Mouse (Mus musculus) limb, embryonic 15.5 days (tissue): ENCODE measurements at regions not wholly inside any gene's neighbourhood (a gene's known extent, or its start where the extent isn't known, plus 50 kb on each side); places are given as distances from the start of the nearest gene placed in this dataset.
"Not testable (repeated sequence)": the region's sequence is repeated elsewhere in the genome, so short reads cannot be mapped to it uniquely, and the experiment has no call there.

ENCODE experiments used
- ATAC-seq: fragments of 200-750 bp; cut with Nextera tagmentation; 2 replicates; pipeline ENCODE4 v1.8.0; 2017; ENCODE audit warnings: low read depth, moderate TSS enrichment; ENCODE audit not compliant: insufficient number of reproducible peaks, low FRiP score, low TSS enrichment
- H3K27ac ChIP-seq: fragments of 300-500 bp; sonication (generic); 2 replicates; pipeline ENCODE4 v1.5.1; 2015; ENCODE audit warnings: moderate library complexity, mild to moderate bottlenecking, inconsistent platforms
- H3K27me3 ChIP-seq: fragments of 300-500 bp; sonication (generic); 2 replicates; pipeline ENCODE4 v1.6.1; 2015; ENCODE audit warnings: inconsistent platforms
- H3K36me3 ChIP-seq: fragments of 300-500 bp; sonication (generic); 2 replicates; pipeline ENCODE4 v1.6.1; 2015; ENCODE audit warnings: inconsistent platforms
- H3K4me1 ChIP-seq: fragments of 300-500 bp; sonication (generic); 2 replicates; pipeline ENCODE4 v1.6.1; 2015; ENCODE audit warnings: inconsistent platforms
- H3K4me2 ChIP-seq: fragments of 300-500 bp; sonication (generic); 2 replicates; pipeline ENCODE4 v1.6.1; 2015; ENCODE audit warnings: mild to moderate bottlenecking, inconsistent platforms
- H3K4me3 ChIP-seq: fragments of 300-500 bp; sonication (generic); 2 replicates; pipeline ENCODE4 v1.5.1; 2015; ENCODE audit warnings: mild to moderate bottlenecking, inconsistent platforms
- H3K9ac ChIP-seq: fragments of 300-500 bp; sonication (generic); 2 replicates; pipeline ENCODE4 v1.6.1; 2015; ENCODE audit warnings: inconsistent platforms
- H3K9me3 ChIP-seq: fragments of 300-500 bp; sonication (generic); 2 replicates; pipeline ENCODE4 v1.6.1; 2016; ENCODE audit warnings: inconsistent platforms
- WGBS: fragments of 180-500 bp; shearing (Covaris S2); methylation state at CpG from one replicate; pipeline ENCODE4 v1.1.7; 2015; 5-methylcytosine and 5-hydroxymethylcytosine counted together

DNA sequence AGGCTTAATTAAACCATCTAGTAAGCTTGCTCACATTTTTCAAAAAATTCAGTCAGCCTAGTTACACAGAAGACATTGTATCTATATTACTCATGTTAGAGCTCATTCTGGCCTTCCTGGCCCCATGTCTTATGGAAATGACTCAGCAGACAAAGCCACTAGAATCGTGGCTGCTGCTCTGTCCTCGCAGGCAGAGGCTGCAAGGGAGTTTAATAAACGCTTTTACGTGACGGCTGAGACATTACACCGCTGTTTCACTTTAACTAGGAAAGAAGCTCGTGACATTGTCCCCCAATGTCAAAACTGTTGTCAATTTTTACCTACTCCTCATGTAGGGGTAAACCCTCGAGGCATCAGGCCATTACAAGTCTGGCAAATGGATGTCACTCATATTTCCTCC, 132.5 kb upstream of the Tacstd2 start:
- 78% methylated on average over 8 of the region's 8 CpGs for WGBS
- ATAC-seq, H3K9me3 ChIP-seq, H3K4me2 ChIP-seq, H3K9ac ChIP-seq, H3K27ac ChIP-seq, H3K36me3 ChIP-seq, H3K27me3 ChIP-seq, H3K4me1 ChIP-seq, H3K4me3 ChIP-seq: not testable (repeated sequence)

DNA sequence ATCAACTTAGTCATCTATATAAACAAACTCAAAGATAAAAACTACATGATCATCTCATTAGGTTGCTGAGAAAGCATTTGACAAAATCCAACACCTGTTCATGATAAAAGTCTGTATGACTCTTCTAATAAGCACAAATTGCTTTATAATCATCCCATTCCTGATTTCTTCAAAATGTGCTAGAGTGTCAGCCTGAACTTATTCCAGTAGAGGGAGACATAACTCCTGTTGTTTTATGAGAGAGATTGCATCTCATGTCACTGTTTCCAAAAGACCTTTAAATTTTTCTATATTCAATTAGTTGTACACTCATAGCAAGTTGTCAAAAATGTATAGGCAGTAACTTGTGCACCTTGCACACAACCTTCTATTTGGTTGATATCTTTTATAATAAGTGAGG, 96.0 kb upstream of the Tacstd2 start:
- ATAC-seq: no peak

DNA sequence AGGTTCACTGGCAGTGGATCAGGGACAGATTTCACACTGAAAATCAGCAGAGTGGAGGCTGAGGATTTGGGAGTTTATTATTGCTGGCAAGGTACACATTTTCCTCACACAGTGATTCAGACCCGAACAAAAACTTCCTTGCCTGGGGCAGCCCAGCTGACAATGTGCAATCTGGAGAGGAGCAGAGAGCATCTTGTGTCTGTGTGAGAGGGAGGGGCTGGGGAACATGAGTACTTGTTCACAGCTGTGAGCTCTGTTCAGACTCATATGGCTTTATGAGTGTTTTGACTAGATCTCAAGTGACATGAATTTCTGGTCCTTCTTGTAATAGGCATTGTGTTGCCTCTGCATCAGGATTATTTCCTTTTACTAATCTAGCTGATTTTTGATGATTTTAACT, 74.8 kb upstream of the Tacstd2 start:
- no peak for ATAC-seq
- H3K4me3 ChIP-seq: no peak overlapping the region
- 62% methylated on average over 1 of the region's 1 CpGs for WGBS

More for the DNA sequence above, 96.0 kb upstream of the Tacstd2 start:
- Histone ChIP-seq H3K9ac (no peak overlapping the region), H3K4me1 (no peaks in the 10 kb centered on the region), H3K27ac (no peak overlapping the region), H3K9me3 (no peaks in the 10 kb centered on the region), H3K27me3 (no peaks in the 10 kb centered on the region), H3K36me3 (no peaks in the 10 kb centered on the region), H3K4me2 (no peak overlapping the region), H3K4me3 (no peak overlapping the region)

DNA sequence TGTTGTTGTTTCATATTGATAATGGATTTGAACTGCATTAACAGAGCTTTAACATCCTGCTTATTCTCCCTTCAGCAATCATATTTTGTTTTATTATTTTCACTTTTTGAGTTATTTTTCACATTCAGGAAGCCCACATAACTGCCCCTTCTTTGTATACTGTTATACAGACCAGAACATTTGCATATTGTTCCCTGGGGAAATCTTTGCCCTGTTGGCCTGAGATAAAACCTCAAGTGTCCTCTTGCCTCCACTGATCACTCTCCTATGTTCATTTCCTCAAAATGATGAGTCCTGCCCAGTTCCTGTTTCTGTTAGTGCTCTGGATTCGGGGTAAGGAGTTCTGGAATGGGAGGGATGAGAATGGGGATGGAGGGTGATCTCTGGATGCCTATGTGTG, 73.9 kb upstream of the Tacstd2 start:
- not testable (repeated sequence) for H3K9me3 ChIP-seq, H3K27me3 ChIP-seq, H3K36me3 ChIP-seq, H3K4me2 ChIP-seq, ATAC-seq, H3K9ac ChIP-seq, H3K4me3 ChIP-seq, H3K27ac ChIP-seq, H3K4me1 ChIP-seq
- WGBS: 46% methylated on average over 1 of the region's 1 CpGs

More for the DNA sequence above, 74.8 kb upstream of the Tacstd2 start:
- no peak overlapping the region for H3K27ac ChIP-seq
- no peaks in the 10 kb centered on the region for H3K36me3 ChIP-seq
- H3K4me2 ChIP-seq: no peak overlapping the region
- H3K9me3 ChIP-seq: no peaks in the 10 kb centered on the region
- H3K4me1 ChIP-seq: no peaks in the 10 kb centered on the region
- no peak overlapping the region for H3K9ac ChIP-seq
- no peaks in the 10 kb centered on the region for H3K27me3 ChIP-seq
